Mouse (Mus musculus): ENCODE measurements around the gene Ttll5.

DNA sequence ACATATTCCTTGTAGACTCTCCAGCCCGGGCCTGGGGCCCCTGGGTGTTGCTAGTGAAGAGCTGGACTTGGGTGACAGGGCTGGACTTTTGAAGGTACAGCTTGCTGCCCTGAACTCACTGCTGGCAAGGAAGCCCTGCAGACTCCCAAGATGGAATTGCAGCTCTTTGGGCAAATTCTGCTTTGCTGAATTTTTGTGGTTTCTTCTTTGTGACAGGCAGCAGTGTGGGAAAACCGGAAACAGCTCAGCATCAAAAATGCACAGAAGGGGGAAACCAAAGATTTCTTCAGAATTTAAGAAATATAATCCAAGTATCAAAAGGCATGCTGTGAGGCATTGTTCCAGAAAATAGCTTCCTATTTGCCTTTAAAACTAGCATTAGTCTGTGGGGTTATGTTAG, 189.7 kb downstream of the Ttll5 start:
- TF ChIP-seq CTCF (IDR thresholded peaks at IDR 0.05; ENCODE audit: low read depth, low read length) (no peak), GATA1 (IDR thresholded peaks at IDR 0.05; ENCODE audit: borderline replicate concordance, low read length) (no peak)
